Mouse (Mus musculus): ENCODE results near the gene Cdh16.

DNA sequence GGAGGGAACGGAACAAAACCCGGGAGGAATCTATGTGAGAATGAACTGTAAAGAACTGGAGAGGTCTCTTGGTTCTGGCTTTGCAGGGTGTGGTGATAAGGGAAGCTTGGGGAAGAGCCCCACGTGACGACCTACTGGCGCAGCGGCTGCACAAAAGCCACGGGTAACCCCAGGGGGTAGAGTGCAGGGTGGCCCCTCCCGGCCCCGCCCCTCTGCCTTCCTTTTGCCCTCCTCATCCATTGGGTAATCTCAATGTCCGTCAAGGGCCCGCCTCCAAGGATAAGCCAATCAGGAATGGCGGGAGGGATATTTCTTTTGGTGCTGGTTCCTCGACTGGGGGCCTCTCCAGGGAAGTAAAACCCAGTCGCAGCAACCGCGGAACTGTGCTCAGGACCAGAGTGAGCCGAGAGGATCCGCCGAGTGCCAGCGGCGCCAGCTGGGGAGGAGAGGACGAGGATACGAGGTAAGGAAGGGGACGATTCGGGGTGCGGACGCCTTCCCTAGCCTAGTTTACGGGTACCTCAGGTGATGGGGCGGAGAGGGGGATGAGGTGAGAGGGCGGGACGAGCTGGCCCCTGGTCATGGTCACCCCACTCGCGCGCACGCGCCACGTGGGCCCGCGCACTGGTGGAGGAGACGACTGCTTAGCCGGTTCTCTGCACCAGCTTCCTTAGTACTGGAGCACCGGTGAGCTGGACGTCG lies 32.9 kb downstream of the Cdh16 start, which contains the start of gene Pdp2:
- TF ChIP-seq GATA1 (IDR thresholded peaks at IDR 0.05; ENCODE audit: low read length) (no peak), TAL1 (IDR thresholded peaks at IDR 0.05; ENCODE audit: low read length) (no peak)

Measured in erythroblast, embryonic 14.5 days (primary cell).